Mouse (Mus musculus) heart, adult 2 months (tissue): ENCODE measurements around the gene Msln.

Experiments
- CTCF ChIP-seq: fragments of 200-600 bp; IDR thresholded peaks from 2 replicates; pipeline ENCODE4 v1.8.1; 2022; ENCODE audit warnings: antibody characterized with exemption, mild to moderate bottlenecking, moderate library complexity
- POLR2A ChIP-seq: fragments of 200-500 bp; IDR thresholded peaks from 2 replicates; pipeline ENCODE4 v1.6.1; 2011; ENCODE audit warnings: mild to moderate bottlenecking, low read depth, low read length, control low read depth; ENCODE audit not compliant: insufficient read depth

- TF ChIP-seq CTCF (no peak), POLR2A (no peak)
Measured at GRCm38 (mm10) chr17:25748238-25748637, 5.9 kb downstream of the Msln start.
